Mouse (Mus musculus) common myeloid progenitor, adult 5-6 weeks (primary cell): ENCODE data around the gene Il3. TPM values are rescaled to one million over a fixed set of nuclear protein-coding genes. Genes with fewer than 3 reads are reported as not detected.
"Not testable (repeated sequence)": the region's sequence is repeated elsewhere in the genome, so short reads cannot be mapped to it uniquely, and the experiment has no call there.

Experiments used
- ATAC-seq: replicated peaks from 2 replicates; pipeline ENCODE4 v1.8.0; 2016; ENCODE audit warnings: low read depth, mild to moderate bottlenecking, moderate TSS enrichment, inconsistent platforms; ENCODE audit not compliant: poor library complexity, severe bottlenecking
- total RNA-seq: library from RNA; stranded (forward); fragments of 200-1000, 187-1606 nt; gene quantifications from 2 replicates; pipeline ENCODE4 v1.2.3, GENCODE M21; 2017

Gene Il3
- total RNA-seq, result not detected in 2 replicates

DNA sequence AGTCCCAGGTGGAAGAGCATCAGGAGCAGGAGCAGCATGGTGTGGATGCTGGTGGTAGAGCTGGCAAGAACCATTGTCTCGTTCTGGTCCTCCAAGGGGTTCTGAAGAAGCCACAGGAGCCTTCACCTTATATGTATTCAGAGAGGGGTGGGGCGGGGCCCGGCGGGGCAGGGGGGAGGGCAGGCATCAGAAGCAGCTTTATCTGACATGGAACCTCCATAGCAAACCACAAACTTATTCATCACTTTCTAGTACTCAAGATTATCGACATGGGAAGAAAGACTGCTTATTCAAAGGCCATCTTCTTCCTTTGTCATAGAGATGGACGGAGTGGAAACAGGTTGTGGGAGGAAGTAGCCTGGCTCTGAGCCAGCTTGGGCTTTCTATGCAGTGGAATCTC is at the start of gene Il3:
Il3 (minus strand) TSS at position 101 of the 400 bp plus-strand sequence.
- no peak for ATAC-seq

DNA sequence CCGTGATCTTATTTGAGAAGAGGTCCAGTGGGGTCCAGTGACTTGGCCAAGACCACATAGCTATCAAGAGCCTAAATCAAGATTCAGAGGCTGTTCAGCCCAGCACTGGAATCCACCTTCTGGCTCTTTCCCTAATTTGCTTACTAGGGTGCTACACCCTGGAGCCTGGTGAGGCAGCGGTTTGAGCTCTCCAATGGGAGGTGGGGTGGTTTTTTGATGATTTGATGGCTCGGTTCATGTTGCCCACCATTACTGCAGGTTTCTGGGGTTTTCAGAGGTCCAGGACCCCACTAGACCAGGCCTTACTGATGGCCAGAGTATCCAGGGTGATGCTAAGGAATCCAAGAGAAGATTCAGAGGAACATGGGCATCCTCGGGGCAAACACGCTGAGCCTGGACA is 48.3 kb upstream of the Il3 start:
- no peak for ATAC-seq

DNA sequence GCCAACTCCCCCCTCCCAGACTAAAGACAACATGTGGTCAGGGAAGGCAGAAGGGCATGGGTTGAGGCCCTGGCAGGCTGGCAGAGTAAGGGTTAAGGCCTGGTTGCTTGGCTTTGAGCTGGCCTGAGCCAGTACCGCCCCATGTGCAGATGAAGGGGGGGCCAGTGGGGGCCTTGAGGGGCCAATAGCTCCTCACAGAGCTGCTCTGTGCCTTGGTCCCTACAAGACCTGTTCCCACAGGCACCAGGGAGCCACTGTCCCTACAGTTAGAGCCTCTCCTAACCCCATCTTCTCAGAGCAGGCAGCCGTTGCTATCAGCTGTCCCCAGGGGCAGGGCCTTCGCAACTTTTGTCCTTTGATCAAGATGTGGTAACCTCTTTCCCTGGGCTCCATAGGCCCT is 47.7 kb upstream of the Il3 start:
- ATAC-seq, result peak; percentile 19; the same call in 1 of the 2 replicates

DNA sequence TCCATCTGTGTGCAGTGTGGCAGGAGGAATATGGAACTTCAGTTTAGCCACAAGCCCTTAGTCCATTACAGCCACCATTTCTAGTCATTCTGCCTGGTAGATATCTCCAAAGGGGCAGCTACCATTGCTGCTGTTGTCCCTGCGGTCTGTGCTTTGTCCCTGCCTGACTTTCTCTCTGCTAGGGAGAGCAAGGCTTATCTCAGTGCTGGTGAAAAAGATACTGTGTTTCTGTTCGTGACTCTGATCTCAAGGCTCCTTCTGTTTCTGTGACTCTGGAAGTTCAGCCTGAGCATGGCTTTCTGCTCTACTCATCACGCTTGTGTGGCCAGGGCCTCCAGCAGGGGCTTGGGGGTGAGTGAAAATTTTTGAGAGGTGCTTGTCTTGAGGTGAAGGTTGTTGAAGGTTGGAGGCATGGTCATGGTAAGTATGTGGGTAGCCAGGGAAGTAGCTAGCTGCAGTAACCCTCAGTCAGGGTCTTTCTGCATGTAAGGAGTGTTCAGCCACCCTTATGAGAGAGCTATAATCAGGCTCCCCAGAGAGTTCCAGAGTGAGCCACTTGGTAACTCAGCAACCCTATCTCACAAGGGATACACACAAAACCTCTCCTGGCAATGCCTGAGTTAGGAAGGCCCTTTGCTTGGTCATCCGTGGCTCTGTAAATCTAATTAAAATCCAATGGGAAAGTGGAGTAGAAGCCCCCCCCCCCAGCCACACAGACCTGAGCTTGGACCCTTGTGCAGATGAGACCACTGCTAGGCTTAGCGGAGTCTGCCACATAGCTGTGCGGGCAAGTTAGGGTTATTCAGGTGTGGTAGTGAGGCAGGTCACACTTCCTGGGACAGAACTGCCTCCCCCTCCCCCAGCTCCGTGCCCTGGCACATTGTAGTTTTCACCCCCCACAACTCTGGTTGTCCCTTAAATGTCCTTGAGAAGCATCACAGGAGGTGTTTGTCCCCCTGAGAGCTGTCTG is 46.6 kb upstream of the Il3 start:
- ATAC-seq, result peak; percentile 33; the same call in 1 of the 2 replicates

DNA sequence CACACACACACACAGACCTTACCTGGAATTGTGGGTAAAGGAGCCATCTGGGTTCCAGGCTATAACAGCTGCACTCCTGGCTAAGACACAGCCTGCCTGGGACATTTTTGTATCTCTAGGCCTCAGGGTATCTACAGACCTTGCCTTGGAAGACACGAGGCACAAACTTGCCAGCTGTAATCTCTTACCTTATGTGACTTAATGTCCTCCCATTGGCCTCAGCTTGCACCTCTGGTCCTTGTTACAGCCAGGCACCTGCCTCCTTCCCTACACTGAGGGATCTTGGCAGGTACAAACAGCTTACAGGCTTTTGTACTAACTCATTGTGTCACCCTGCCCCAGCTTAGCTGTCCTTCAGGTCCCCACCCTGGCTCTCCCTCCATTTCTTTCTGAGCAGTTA is 45.5 kb upstream of the Il3 start:
- ATAC-seq, result no peak

DNA sequence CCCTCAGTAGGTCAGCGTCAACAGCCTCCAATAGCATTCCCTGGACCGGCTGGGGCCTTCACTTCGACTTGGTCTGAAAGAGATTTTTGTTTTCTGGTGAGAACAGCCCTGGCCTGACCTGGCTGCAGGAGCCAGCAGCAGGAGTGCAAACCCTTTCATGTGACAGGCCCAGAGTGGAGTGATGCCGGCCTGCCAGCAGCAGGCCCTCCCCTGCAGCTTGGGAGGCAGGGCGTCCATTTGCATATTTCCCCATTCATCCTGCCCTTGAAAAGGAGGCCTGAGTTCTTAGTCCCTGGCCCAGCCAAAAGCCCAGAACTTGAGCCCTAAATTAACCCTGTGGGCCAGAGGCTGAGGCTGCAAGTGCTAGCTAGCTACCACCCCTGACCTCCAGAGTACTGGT is 44.9 kb upstream of the Il3 start:
- ATAC-seq, result no peak

DNA sequence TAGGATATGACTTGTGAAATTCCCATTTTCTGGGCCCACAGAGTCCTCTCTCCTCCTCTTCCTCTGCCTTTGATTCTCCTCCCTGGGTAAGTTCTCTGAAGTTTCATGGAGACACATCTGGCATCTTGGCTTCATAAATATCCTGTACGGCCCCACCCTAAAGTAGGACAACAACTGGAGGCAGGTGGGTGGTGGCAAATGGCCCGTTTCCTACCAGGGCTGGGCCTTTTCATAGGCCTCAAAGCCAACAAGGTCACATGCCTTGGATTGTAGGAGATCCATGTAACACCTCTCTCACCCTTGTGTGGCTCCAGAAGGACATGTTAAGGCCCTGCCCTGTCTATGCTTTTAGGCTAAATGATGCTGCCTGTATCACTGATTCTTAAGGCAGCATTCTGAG is 43.5 kb upstream of the Il3 start:
- ATAC-seq, result no peak

DNA sequence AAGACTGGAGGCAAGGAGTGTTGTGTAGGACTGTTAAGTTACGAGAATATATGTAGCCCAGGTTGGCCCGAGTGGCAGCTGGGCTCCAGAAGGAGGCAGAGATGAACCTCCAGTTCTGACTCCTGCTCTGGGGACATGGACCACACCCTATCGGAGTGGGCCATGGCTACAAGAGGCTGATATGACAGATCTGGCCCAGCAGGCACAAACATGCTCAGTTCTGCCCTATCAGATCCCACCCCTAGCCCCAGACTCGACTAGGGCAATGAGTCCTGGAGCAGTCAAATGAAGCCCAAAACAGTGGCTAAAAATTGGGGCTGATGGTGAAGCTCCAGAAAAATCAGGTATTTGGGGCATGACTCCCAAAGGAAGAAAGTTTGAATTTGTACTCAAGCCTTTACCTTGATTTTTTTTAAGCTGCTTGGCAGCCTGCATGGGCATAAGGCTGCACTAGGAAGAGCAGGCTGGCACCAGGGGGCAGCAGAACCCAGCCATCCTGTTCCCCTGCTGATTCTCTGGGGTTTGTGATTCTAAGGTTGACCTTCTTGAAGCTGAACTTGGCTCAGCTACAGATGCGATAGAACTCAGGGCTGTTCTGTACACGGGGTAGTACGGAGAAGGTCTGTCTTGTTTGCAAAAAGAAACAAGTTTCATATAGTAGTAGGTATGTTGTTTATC is 40.2 kb upstream of the Il3 start:
- peak; percentile 51; the same call in 1 of the 2 replicates for ATAC-seq

DNA sequence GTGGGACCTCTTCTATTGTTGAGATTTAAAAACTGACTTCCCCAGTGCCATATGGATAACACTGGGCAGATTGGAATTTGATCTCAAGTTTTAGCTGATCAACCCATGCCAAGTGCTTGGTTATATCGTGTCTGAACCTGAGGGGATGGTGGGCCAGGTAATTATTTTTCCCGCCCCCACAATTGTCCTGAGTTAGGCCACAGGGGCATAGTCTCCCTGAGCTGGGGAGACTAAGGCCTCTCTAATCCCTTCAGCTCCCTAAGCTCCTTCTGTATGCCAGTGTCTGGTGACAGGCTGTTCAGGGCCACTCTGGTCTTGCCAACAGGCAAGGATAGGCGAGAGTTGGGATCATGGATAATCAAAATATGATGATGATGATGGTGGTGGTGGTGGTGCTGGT is 38.3 kb upstream of the Il3 start:
- no peak for ATAC-seq

DNA sequence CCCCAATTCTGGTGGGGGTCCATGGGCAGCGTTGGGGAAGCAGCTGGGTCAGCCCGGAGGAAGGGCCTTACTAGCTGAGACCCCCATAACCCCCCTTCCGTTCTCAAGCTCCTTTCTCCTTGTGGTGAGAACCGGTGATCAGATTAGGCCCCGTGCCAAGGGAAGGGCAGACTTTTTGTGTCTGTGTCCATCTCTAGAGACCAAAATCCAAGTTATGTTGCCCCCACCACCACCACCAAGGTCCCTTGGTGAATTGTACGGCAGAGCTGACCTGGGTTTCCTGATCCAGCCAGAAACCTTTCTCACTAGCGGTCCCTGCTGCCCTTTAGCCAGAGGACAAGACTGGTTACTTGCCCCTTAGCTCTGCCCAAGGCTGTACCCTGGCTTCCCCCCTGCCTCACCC is 37.4 kb upstream of the Il3 start:
- ATAC-seq, result no peak

DNA sequence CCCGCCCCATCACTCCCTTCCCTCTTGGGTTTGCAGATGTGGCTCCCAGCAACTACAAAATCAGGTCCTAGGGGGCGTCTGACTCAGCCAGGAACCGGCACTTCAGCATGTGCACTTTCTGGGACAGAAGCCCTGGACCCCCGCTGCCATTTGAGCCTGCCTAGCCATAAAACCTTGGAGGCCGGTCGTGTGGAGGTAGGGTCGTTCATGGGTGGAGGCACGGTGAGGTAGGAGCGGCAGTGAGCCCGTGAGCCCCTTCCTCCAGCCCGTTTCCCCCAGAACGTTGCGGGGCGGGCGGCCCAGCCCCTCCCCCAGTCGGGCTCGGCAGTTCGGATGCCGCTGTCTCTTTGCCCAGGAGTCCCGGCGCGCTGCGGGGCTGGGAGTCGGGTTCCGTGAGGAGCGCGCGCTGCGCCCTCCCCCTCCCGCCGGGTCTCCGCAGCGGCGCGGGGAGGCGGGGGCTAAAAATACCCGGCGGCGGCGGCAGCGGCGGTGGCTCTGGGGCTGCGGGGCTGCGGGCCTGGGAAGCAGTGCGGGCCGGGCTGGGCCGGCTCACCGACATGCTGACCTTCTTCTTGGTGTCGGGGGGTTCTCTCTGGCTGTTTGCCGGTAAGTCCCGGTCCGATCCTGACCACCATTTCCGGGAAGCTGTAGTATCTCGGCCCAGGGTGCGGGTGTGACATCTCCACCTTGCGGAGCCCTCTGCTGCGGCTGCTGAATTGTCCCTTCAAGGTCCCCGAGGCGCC is 36.8 kb upstream of the Il3 start, which contains the start of gene Acsl6:
Acsl6 (plus strand) TSS at position 71 of the 743 bp plus-strand sequence.
- no peak for ATAC-seq

DNA sequence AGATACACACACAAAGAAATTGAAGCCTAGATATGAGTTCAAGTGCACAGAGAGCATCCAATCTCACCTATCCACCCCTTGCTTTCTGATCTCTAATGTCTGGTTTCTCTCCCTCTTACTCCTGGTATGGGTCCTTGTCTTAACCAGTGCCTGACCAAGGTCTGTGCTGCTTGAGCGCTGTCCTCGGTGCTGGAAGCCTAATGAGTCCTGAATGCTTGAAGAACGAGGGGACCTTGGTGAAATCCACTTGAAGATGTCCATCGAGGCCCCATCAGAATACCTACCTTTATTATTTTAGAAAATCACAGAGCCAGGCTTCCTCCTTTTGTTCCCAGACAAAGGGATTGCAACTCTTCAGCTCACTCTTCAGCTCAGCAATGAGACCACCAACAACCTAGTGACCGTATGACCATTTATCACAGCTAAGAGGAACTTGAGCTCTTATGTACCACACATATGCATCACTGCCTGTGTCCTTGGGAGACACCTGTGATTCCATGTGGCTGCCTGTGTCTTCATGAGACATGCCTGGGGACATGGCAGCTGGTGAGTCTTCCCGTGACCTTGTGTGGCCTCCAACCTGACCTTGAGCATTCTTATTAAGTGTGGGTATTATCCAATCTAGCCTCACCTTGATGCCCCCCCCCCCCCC is 36.1 kb upstream of the Il3 start:
- ATAC-seq, result peak; percentile 39; the same call in 1 of the 2 replicates

DNA sequence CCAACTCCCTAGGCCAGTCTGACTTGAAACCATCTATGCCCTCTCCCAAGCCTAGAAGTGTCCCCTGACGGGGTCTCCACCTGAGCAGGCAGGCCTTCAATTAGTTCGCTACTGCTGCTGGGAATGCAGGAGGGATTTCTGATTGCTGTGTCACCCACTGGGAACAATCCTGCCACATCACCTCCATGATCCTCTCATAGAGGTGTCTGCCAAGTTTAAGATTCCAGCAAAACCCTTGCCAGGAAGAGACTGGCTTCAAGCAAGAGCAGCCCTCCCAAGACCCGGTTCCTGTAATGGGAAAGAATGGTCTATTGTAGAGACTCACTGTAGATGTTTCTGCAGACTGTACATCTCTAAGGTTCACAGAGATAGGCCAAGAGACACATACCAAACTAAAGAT is 35.5 kb upstream of the Il3 start:
- no peak for ATAC-seq

DNA sequence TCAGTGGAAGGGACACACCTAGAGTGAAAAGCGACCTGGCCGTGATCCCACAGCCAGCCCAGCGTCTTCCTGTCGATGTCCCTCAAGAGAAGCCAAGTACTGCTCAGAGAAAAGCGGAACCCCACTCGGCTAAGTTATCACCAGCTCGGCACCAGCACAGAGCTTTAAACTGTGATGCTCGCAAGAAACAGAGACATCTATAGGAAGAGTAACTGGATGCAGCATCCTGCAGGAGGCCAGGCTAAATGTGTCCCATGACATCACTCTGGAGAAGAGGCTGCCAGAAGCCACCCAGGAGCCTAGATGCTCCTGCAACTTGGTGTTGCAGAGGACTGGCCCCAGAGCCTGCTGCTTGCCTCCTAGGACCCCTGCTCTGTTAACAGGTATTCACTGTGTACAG is 34.9 kb upstream of the Il3 start:
- ATAC-seq, result no peak

DNA sequence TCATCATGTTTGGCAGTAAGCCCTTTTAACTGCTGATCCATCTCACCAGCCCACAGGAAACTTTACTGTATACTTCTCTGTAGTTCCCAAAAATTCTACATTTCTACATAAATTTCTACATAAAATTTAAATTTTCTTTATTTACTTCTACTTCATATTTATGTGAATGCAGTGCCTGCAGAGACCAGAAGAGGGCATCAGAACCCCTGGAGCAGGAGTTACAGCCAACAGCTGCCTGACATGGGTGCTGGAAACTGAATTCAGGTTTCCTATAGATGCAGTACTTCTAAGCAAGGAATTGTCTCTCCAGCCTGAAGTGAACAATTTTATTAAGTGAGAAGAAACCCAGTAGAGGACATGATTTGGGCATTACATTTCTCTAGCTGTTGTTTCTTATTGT is 31.7 kb upstream of the Il3 start:
- ATAC-seq, result no peak

DNA sequence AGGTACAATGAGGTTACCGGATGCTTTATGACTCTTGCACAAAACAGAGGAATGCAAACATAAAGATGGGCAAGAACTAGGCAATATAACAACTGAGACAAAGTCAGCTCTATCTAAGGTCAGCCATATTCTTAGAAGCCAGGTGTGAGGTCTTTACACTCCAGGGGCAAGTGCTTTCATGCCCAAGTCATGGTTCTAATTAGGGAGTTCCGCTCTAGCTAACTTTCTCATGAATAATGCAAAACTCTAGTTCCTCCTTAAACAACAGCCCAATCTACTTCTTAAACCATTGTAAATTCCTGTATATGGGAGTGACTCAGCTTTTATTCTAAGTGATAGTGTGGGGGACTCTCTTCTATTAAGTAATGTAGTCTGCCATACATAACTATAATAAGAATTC is 30.4 kb upstream of the Il3 start:
- ATAC-seq, result not testable (repeated sequence)

DNA sequence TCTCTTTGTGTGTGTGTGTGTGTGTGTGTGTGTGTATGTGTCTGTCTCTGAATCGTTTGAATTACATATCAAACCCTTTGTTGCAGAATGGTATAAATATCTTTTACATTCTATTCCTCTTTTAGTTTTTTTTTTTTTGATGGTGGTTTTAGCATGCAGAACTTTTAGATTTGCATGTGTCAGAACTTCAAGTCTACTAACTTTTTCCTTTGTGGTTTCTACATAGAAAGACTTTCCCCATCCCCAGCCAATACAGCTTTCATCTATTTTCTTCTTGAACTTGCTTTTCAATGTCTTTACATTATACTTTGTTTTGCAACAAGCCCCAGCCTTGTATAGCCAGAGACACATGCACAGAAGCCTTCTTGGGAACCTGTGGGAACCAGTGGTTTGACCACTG is 29.7 kb upstream of the Il3 start:
- no peak for ATAC-seq

DNA sequence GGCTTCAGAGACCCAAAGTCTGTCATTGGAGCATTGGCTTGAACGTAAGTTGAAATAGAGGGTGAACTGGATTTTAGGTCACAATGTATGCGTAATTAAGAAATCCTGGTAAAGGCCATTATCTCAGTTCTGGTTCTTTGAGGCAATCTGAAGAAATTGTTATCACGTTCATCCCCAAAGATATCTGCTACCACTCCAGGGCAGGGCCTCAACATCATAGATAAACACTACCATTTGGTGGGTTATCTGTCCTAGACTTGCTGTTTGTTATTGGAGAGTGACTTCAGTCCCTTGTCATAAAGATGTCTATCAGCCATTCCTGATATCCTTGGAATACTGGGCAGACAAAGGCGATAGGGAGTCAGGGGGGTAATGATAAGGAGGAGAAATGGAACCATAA is 28.9 kb upstream of the Il3 start:
- ATAC-seq, result no peak

DNA sequence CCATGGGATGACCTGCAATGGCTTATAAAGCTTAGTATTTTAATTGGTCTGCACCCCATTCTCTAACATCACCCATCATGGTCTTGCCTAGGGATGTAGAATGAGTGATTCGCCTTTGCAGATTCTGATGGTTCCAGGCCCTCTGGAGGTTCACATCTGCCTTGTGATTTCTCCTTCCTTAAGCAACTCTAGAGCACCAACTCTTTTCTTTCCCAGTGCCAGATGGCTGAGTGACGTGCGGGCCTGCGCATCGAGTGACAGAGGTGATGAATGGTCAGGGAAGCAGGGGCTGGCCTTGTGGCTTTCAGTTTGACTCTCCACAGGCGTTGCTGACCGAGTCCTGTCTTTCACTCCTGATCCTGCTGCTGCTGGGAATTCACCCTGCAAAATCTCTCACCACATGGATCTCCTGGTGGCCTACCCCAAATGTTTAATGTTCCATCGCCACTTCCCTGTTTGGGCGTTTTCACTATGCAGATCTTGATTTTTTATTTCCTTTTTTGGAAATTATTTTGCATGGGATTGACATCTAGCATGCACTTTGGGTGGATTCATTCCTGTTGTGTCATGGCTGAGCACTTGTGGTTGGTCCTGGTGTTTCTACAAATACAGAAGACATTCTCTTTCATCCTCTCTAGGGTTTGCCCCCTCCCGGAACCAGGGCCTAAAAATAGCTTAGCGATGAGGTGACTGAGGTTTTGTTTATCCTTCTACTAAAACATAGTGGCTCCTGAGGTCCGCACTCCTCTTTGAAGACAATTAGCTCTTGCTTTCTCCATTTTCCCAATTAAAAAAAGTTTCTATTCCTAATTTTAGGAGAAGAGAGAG is 27.1 kb upstream of the Il3 start:
- ATAC-seq, result no peak
